Mouse (Mus musculus): ENCODE measurements around the gene 1700012P22Rik.

DNA sequence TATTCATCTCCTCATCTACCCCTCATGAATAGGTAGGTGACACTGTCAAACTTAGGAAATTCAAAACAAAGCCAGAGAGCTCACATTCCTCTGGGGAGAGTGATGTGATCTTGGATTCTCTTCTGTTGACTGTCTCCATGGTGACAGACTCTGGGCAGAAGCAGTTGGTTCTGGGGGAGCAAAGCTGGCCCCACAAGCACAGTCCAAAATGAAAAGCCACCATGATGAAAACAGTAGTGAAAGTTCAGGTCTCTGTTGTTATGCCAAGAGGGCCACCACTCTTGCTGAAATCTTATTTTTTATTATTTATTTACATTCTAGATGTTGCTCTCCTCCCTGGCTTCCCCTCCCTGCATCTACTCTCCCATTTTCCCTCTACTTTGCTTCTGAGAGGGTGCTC is at the start of gene 1700012P22Rik:
- TF ChIP-seq CTCF (IDR thresholded peaks at IDR 0.05; ENCODE audit: borderline replicate concordance, control insufficient read depth, extremely low read depth, insufficient read depth, low read length, poor library complexity) (no peak), POLR2A (IDR thresholded peaks at IDR 0.05; ENCODE audit: control insufficient read depth, extremely low read depth, insufficient read depth, low read length, poor library complexity) (no peak)
